Mouse (Mus musculus) frontal cortex, postnatal 25 days (tissue): Measurements from ENCODE around the gene Zfp296.
"Not testable (repeated sequence)": the region's sequence is repeated elsewhere in the genome, so short reads cannot be mapped to it uniquely, and the experiment has no call there.

Source experiments
- DNase-seq, 2 experiments: peaks; one replicate each; pipeline ENCODE4 v3.0.0; 2022; ENCODE audit warnings: low spot score in 2 of 2

The Zfp296 gene

GRCm38 (mm10) chr7:19562643-19563410 lies 14.3 kb upstream of the Zfp296 start, which contains the start of gene Ppp1r37:
Ppp1r37 (minus strand) TSS chr7:19563076.
- no peak for DNase-seq

DNA sequence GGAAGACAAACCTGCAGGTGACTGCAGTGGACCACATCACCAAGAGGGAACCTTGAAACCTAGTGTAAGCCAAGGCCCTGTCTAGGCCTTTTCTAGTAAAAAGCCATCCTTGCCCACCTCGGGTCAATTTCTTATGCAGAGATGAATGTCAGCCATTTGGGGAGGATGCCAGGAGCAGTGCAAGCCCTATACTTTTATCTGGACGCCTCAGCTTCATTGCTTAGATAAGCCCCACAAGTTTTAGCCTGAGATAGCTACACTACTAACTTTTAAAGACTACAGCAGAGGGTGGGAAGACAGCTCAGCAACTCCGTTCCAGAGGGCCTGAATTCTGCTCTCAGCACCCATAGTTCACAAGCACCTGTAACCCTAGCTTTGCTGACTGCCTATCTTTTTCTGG lies 13.2 kb upstream of the Zfp296 start:
- no peak for DNase-seq

DNA sequence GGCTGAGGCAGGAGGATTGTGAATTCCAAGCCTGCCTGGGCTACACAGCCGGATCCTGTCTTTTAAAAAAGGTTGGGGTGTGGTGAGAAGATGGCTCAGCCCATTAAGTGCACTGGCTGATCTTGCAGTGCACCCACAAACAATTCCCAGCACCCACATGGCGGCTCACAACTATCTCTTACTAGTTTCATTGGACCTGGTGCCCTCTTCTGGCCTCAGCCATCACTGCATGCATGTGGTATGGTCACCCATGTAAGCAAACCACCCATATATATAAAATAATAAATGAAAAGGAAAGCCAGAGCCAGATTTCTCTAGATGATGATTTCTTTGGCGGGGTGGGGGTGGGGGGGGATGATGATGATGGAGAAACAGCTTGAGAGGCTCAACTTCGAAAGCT lies 12.6 kb upstream of the Zfp296 start:
- DNase-seq = no peak

DNA sequence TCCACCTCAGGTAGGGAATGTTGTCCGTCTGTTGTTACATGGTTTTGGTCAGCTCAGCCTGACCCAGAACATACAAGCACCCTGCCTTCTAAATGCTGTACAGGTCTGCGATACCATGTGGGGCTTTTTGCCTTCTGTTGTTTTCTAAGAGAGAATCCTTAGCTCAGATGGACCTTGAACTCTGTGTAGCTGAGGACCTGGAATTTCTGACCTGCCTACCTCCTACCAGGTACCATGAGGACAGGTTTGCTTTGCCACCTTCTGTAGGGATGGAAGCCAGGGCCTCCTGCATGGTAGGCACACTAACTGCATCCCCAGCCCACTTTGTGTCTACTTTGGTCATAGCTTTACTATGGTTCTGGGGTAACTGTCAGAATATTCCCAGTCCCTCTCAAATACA lies 11.3 kb upstream of the Zfp296 start:
- DNase-seq = no peak

DNA sequence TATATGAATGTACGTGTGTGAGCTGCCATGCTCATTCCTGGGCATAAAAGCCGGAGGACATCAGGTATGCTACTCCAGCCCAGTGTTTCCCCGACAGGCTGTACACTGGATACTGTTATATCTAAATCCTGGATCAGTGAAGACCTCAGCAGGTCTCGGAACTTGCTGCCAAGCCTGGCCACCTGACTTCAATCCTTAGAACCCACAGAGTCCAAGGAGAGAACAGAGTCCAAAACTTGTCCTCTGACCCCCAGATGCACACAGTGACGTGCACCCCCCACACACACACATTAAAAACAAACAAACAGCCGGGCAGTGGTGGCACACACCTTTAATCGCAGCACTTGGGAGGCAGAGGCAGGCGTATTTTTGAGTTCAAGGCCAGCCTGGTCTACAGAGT lies 9.7 kb upstream of the Zfp296 start:
- no peak for DNase-seq

DNA sequence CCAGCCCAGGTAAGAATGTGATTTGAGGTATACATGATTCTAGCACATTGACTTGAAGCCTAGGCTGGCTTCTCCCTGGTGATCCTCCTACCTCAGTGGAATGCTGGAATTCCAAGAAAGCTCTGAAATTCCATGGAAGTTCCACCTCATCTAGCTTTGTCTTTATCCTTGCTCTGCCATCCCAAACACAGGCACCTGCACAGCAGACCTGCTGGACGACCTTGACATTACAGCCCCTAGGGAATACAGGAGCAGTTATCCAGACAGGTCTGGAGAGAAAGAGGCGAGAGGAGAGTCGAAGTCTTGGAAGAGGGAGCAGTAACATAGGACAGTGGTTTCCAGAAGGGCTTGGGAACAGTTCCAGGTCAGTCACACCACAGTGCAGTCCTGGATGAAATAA lies 7.4 kb upstream of the Zfp296 start:
- no peak for DNase-seq

DNA sequence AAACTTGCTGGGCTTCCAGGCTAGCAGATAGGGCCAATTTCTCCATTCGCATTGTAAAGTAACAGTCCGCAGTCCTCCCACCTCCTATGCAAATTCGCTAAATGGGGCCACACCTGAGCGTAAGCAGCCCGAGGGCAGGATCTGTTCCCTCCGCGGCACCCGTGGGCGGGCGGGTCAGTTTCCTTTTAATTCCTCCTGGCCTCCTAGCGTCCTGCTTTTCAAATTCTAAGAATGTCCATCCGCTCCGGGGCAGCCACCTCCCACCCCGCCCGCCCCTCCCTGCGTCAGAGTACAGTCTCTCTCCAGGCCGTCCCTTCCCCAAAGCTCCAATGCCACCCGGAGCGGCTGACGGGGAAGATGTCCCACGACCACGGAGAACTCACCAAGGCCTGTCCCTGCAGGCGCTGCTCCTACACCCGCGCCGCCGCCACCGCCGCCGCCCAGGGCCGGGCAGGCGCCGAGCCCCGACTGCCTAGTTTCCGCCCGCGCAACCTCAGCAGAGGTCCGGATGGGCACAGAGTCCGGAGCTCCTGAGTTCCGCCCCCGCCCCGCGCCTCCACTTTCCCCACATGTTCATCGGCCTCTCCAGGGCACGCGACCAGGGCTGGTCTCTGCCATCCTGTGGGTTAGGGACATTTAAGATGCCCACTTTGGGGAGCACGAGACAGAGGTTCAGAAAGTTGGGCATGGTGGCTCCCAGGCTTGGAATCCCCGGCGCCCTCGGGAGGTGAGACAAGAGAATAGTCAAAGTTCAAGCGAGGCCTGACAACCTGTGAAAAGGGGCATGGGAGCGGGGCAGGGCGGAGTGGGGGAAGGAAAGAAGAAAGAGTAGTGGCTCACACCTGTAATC lies 3.9 kb upstream of the Zfp296 start:
- peak; percentile 54 to 60 for DNase-seq

GRCm38 (mm10) chr7:19573776-19574140 lies 3.3 kb upstream of the Zfp296 start:
- no peak for DNase-seq

- DNase-seq = no peak
Observed at GRCm38 (mm10) chr7:19575559-19575958, 1.5 kb upstream of the Zfp296 start.

GRCm38 (mm10) chr7:19577877-19578414 lies 859 bp downstream of the Zfp296 start:
- DNase-seq = no peak

GRCm38 (mm10) chr7:19578436-19578835 lies 1.3 kb downstream of the Zfp296 start:
- DNase-seq = no peak

- no peak for DNase-seq
Observed at GRCm38 (mm10) chr7:19579751-19580150, 2.7 kb downstream of the Zfp296 start.

GRCm38 (mm10) chr7:19580634-19581033 lies 3.5 kb downstream of the Zfp296 start:
- DNase-seq = no peak

- no peak for DNase-seq
Observed at GRCm38 (mm10) chr7:19586269-19586668, 9.2 kb downstream of the Zfp296 start.

GRCm38 (mm10) chr7:19589207-19589606 lies 12.1 kb downstream of the Zfp296 start:
- peak; percentile 34 to 47 for DNase-seq

DNA sequence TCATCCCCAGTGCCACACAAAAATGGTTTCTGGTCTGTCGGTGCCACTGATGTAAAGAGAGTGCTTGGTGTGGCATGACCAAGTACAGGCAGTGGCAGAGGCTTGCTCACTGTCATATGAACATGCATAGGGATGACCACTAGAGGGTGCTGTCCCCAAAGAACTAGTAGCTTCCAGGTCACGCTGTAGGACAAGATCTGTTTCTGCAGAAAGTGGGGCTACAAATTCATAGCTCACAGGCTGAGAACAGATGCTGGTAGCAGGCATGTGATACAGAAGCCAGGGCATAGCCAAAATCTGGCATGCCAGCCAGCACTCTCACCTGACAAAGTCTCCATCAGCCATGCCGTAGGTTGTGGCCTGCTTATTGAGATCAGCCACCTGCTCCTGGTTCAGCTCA lies 12.8 kb downstream of the Zfp296 start:
- peak; percentile 47 to 60 for DNase-seq

DNA sequence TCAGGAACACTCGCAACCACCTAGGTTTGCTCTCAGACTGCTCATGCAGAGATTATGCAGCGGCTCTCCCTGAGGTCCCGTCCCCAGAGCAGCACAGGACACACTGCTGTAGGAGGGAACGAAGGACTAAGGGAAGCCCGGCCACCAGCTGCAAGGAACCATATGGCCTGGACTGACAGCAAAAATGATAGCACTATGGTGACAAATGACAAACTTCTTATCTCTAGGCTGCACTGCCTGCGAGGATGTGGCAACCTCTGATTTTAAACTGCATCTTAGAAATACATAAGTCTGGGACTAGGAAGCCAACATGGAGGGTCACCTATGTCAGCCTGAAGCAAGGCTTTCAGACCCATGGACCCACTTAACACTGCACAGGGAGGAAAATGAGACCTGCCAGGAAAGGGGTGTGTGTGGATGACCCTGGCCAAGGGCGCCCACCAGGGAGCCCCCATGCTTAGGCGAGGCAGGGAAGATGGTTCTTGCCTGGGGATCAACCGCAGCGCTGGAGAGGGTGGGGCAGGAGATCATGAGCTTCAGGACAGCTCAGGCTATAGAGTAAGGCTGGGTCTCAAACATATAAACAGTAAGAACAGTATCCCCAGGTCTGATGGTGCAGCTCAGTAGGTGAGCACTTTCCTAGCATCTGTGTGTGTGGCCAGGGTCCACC lies 16.1 kb downstream of the Zfp296 start:
- no peak for DNase-seq

DNA sequence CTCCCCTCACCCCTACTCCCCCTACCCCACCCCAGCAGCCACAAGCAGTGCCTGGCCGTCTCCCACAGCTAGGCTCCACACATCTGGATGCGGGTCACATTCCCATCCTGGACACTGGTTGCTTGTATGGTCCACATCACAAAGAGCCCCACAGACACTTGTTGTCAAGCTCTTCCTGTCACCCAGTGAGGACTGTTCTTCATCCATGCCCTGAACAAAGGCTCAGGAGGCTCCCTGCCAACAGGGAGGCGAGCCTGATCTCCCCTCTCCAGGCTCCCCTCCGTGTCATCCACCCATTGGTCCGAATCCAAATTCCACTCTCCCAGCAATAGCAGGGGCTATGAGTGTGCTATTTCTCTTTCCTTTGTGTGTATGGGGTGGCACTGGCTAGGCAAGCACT lies 23.5 kb downstream of the Zfp296 start:
- no peak for DNase-seq

GRCm38 (mm10) chr7:19603055-19603454 lies 26.0 kb downstream of the Zfp296 start:
- no peak for DNase-seq

DNA sequence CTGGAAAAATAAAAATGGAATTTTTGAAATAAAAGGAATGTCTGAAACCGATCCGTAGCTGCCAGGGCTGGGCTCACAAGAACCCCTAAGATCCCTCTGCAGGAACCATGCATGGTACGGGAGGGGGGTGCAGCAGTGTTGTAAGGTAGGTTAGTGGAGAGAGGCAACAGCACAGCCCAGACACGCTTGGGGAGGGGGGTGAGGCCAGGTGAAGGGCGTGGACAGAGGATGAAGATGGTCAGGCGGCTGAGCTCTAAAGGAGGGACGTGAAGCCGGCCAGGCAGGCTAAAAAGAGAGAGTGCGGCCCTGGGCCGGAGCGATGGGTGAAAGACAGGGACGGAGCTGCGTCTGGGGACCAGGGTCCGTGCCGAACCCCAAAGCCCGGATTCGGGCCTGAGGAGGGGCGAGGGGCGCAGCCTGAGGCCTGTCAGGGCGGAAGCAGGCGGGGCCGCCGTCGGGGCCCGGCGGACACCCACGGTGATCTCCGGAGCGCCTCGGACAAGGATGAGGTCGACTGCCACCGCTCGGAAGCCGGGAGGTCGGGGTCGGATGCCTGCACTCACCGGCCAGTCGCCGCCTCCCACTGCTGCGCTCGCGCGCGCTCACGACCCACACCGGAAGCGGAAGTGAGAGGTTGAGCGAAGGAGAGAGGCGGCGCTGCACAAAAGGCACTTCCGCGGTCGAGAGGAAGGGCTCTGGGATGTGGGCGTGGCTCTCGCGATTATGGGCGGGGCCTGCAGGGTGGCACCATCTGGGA lies 26.9 kb downstream of the Zfp296 start, which contains the start of gene Clasrp:
Gene Clasrp, minus strand, starts transcription at position 638 of the 757 bp plus-strand sequence.
- DNase-seq = peak; percentile 80 to 90

DNA sequence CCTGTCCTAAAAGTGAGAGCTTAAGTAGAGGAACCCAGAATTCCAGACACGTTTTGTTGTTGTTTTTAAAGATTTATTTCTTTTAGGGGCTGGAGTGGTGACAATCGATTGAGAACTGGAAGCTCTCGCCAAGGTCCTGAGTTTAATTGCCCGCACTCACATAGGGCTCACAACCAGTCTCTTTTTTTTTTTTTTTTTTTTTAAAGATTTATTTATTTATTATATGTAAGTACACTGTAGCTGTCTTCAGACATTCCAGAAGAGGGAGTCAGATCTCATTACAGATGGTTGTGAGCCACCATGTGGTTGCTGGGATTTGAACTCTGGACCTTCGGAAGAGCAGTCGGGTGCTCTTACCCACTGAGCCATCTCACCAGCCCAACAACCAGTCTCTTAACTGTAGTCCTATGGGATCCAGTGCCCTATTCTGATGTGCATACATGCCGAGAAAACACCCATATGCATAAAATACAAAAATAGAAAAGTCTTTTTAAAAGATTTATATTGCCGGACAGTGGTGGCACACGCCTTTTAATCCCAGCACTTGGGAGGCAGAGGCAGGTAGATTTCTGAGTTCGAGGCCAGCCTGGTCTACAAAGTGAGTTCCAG lies 27.6 kb downstream of the Zfp296 start:
- not testable (repeated sequence) for DNase-seq
